In the genomic region with DNA sequence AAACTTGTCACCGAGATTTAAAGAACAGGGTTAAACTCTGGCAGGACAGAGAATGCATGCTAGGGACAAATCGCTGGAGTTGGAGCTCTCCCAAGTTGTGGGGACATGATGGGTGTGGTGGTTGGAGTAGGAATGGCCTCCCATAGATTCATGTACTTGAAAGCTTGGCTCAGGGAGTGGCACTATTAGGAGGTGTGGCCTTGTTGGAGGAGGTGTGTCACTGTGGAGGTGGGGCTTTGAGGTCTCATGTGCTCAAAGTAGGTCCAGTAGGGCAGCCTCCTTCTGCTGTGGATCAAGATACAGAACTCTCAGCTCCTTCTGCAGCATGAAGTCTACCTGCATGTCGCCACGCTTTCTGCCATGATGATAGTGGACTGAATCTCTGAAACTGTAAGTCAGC, we compare ENCODE assay signal across 21 mouse cellular contexts. TPM values are rescaled to one million over a fixed set of nuclear protein-coding genes. Genes with fewer than 3 reads are reported as not detected.
"Had no signal": no experiment of that assay in that cellular context is flagged by ENCODE, and none has a peak within 500 bp of the region (broad histone marks: within the 10 kb centered on the region; RNA-seq: fewer than 3 reads in every experiment).

No protein-coding gene starts in this region.

- DNase-seq: left cerebral cortex, postnatal 4 days; liver; liver, embryonic 13.5 days; liver, postnatal 0 days; lung, adult 18-20 months; lung, adult 2 months; lung, embryonic 14.5 days; lung, postnatal 10 days; lung, postnatal 14 days; lung, postnatal 36 days; lung, postnatal 4 days; midbrain, embryonic 14.5 days had no signal

RNA-seq across cellular contexts. Expression of a gene that starts 31.9 kb away (rescaled TPM):
- total RNA-seq: megakaryocyte-erythroid progenitor cell, adult 5-6 weeks had no signal

RNA-seq across cellular contexts. Expression of a gene that starts 37.3 kb away (rescaled TPM):
- total RNA-seq: left cerebral cortex, postnatal 14 days; left cerebral cortex, postnatal 25 days; left cerebral cortex, postnatal 36 days; left cerebral cortex, postnatal 4 days; liver, adult 2 months; megakaryocyte progenitor cell, adult 5-6 weeks; megakaryocyte, adult 5-6 weeks; megakaryocyte-erythroid progenitor cell, adult 5-6 weeks; midbrain, postnatal 0 days; monocyte, adult 5-6 weeks had no signal

RNA-seq across cellular contexts. Expression of a gene that starts 54.7 kb away (rescaled TPM):
- total RNA-seq: liver, adult 2 months; megakaryocyte progenitor cell, adult 5-6 weeks; megakaryocyte, adult 5-6 weeks; megakaryocyte-erythroid progenitor cell, adult 5-6 weeks; monocyte, adult 5-6 weeks had no signal
